Mouse (Mus musculus) liver, embryonic 15.5 days (tissue): Measurements from ENCODE around the gene Xylt1. TPM values are rescaled to one million over a fixed set of nuclear protein-coding genes. Genes with fewer than 3 reads are reported as not detected.

Source experiments
- ATAC-seq: fragments of 200-750 bp; cut with Nextera tagmentation; 2 replicates; pipeline ENCODE4 v1.8.0; 2017; ENCODE audit warnings: moderate number of reproducible peaks, mild to moderate bottlenecking, moderate library complexity; ENCODE audit not compliant: insufficient read depth
- H3K27ac ChIP-seq: fragments of 300-500 bp; sonication (generic); replicated peaks from 2 replicates; pipeline ENCODE4 v1.5.1; 2015; ENCODE audit warnings: mild to moderate bottlenecking, inconsistent platforms
- H3K27me3 ChIP-seq: fragments of 300-500 bp; sonication (generic); 2 replicates; pipeline ENCODE4 v1.6.1; 2015; ENCODE audit warnings: mild to moderate bottlenecking, inconsistent platforms
- H3K36me3 ChIP-seq: fragments of 300-500 bp; sonication (generic); replicated peaks from 2 replicates; pipeline ENCODE4 v1.6.1; 2015; ENCODE audit warnings: moderate library complexity, mild to moderate bottlenecking, inconsistent platforms
- H3K4me1 ChIP-seq: fragments of 300-500 bp; sonication (generic); replicated peaks from 2 replicates; pipeline ENCODE4 v1.6.1; 2015; ENCODE audit warnings: inconsistent platforms
- H3K4me2 ChIP-seq: fragments of 300-500 bp; sonication (generic); 2 replicates; pipeline ENCODE4 v1.6.1; 2015; ENCODE audit warnings: moderate library complexity, mild to moderate bottlenecking, inconsistent platforms
- H3K4me3 ChIP-seq: fragments of 300-500 bp; sonication (generic); replicated peaks from 2 replicates; pipeline ENCODE4 v1.5.1; 2015; ENCODE audit warnings: mild to moderate bottlenecking, inconsistent platforms
- H3K9ac ChIP-seq: fragments of 300-500 bp; sonication (generic); 2 replicates; pipeline ENCODE4 v1.6.1; 2015; ENCODE audit warnings: moderate library complexity, mild to moderate bottlenecking, inconsistent platforms
- H3K9me3 ChIP-seq: fragments of 300-500 bp; sonication (generic); replicated peaks from 2 replicates; pipeline ENCODE4 v1.6.1; 2016; ENCODE audit warnings: inconsistent platforms
- WGBS: fragments of 180-500 bp; shearing (Covaris S2); methylation state at CpG from one replicate; pipeline ENCODE4 v1.1.7; 2015; ENCODE audit warnings: mixed read lengths; ENCODE audit not compliant: insufficient replicate concordance; 5-methylcytosine and 5-hydroxymethylcytosine counted together
- polyA plus RNA-seq: library from polyadenylated mRNA; unstranded; fragments of >200 nt; fragmentation: Nextera tagmentation; extraction: Ambion mirVana; gene quantifications from 2 replicates; pipeline ENCODE4 v1.2.1, GENCODE M21; 2015

The Xylt1 gene
- polyA plus RNA-seq, 1 experiment from 2014 or later, result 0.24 TPM

DNA sequence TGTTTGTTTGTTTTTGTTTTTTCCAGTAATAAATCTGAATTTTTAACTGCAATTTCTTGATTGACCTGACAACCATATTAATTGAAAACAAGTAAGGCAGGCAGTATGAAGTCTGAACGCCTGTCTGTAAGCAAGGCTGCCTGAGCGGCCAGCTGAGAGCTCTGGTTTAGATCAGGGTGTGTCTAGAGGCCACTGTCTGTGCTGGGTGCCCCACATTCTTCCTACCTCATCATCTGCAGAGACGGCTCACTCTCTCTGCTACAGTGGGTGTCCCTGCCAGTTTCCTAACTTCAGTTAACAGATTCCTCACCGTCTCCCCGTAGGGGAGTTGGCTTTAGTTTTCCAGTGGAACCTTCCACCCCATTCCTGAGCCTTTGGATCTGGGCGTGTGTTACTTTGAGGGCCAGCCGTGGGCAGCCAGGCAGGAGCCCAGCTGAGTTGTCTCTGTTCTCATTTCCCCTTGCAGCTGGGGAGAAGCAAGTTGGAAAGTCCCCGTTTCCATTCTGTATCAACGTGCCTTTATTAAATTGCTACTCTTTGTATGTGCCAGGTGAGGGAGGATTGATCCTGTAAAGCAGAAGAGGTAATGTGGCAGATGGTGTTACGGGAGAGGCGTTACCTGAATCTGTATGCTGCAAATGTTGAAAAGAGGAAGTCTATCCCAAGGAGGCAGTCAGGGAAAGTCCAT, 187.0 kb downstream of the Xylt1 start:
- Histone ChIP-seq H3K27me3 (no peaks in the 10 kb centered on the region), H3K27ac (no peak overlapping the region), H3K9ac (no peak overlapping the region), H3K4me2 (no peak overlapping the region), H3K4me1 (no peaks in the 10 kb centered on the region), H3K9me3 (no peaks in the 10 kb centered on the region), H3K4me3 (no peak overlapping the region), H3K36me3 (no peaks in the 10 kb centered on the region)
- whole genome bisulfite sequencing, result 65% methylated on average over 11 of the region's 11 CpGs
- no peak for ATAC-seq

DNA sequence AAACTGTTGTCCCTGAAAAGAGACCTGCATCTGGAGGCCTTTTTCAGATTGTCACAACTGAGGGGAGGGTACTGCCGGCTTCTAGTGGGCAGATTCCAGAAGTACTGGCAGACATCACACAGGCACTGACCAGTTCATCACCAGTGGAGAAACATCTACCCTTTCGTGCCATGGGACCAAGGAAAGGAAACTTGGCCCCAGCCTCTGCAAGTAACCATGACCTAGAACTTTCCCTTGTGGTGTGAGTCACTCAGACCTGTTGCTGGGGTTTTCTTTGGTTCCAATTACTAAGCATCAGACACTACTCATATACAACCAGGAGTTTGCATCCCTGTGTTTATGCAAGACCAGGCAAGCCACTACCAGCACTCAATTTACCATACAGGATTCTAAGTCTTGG, 190.4 kb downstream of the Xylt1 start:
- H3K9ac ChIP-seq, result no peak overlapping the region
- H3K4me3 ChIP-seq, result no peak overlapping the region
- 60% methylated on average over 2 of the region's 2 CpGs for WGBS
- H3K4me2 ChIP-seq, result no peak overlapping the region
- H3K27me3 ChIP-seq, result no peaks in the 10 kb centered on the region
- no peak for ATAC-seq
- H3K27ac ChIP-seq, result no peak overlapping the region
- no peaks in the 10 kb centered on the region for H3K36me3 ChIP-seq
- no peaks in the 10 kb centered on the region for H3K9me3 ChIP-seq
- no peaks in the 10 kb centered on the region for H3K4me1 ChIP-seq

DNA sequence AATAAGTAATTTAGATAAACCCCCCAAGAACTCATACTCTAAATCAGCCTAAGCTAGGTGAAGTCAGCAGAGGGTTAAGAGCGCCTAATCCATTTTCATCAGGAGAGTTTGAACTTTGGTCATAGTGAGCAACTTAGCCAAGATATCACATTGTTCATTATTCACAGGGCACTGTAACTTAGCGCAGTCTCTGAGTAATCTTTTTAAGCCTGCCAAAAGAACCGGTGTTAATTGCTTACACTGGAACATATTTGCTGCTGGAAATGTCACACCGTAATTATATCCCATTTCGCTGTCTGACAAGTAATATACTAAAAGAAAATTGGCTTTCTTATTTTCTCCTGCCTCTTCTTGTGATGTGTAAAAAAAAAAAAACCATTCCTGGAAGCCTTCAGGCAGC, 190.9 kb downstream of the Xylt1 start:
- Histone ChIP-seq H3K9ac (no peak overlapping the region), H3K27me3 (no peaks in the 10 kb centered on the region), H3K4me2 (no peak overlapping the region), H3K27ac (no peak overlapping the region), H3K9me3 (no peaks in the 10 kb centered on the region), H3K4me1 (no peaks in the 10 kb centered on the region), H3K36me3 (no peaks in the 10 kb centered on the region), H3K4me3 (no peak overlapping the region)
- ATAC-seq, result no peak
- WGBS, result 72% methylated on average over 5 of the region's 5 CpGs

DNA sequence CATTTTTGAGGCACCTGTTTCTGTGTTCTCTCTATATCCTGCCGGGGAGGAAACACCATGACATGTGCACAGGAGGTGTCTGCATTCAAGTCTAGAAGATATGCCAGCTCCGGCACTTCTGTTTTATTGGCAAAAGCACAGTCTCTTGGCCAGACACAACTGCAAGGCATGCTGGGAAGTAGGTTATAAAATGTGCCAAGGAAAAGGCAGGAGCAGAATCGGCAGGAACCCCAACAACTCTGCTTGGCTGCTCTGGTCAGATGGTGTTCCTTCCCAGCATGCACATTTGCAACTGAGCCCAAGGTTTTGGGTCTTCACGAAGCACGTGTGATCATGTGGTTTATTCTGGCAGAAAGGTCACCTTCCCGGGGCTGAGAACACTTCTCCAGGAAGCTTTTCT, 192.4 kb downstream of the Xylt1 start:
- ATAC-seq, result no peak
- no peaks in the 10 kb centered on the region for H3K9me3 ChIP-seq
- H3K27ac ChIP-seq, result no peak overlapping the region
- no peak overlapping the region for H3K4me3 ChIP-seq
- H3K9ac ChIP-seq, result no peak overlapping the region
- no peaks in the 10 kb centered on the region for H3K36me3 ChIP-seq
- no peaks in the 10 kb centered on the region for H3K4me1 ChIP-seq
- no peak overlapping the region for H3K4me2 ChIP-seq
- no peaks in the 10 kb centered on the region for H3K27me3 ChIP-seq
- WGBS, result 58% methylated on average over 6 of the region's 6 CpGs

DNA sequence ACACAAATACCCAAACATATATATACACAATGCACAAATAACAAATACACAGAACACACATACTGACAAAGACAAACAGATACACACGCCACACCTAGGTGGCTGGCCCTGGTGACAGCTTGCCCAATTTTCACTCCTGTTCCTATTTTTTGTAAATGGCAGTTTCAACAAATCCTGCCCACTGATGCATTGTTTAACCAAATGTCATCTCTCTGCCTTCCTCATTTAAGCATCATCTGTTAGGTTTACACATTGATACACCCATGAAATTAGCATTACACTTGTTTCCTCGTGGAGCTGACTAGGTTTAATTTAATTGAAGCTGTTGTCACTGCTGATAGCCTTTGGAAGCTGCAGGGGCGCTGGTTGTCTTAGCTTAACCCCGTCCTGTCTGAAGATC, 194.6 kb downstream of the Xylt1 start:
- Histone ChIP-seq H3K4me3 (no peak overlapping the region), H3K27ac (no peak overlapping the region), H3K4me2 (no peak overlapping the region), H3K27me3 (no peaks in the 10 kb centered on the region), H3K4me1 (no peaks in the 10 kb centered on the region), H3K9me3 (no peaks in the 10 kb centered on the region), H3K36me3 (no peaks in the 10 kb centered on the region), H3K9ac (no peak overlapping the region)
- WGBS, result 42% methylated on average over 4 of the region's 4 CpGs
- ATAC-seq, result no peak

DNA sequence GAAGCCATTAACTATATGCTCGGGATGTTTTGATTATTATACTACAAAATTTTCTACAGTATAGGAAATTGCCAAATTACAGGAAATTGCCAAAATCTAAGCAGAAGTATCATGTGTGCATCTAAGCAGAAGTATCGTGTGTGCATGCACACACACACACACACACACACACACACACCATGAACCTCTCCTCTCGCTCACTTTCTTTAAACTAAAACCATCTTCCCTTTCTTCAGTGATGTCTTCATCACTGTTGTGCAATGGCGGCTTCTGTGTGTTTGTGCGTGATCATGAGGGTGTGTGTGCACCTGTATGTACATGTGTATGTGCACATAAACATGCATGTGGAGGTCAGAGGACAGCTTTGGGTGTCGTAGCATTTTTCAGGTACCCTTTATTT, 196.3 kb downstream of the Xylt1 start:
- Histone ChIP-seq H3K27me3 (no peaks in the 10 kb centered on the region), H3K36me3 (no peaks in the 10 kb centered on the region), H3K9ac (no peak overlapping the region), H3K4me3 (no peak overlapping the region), H3K4me2 (no peak overlapping the region), H3K4me1 (no peaks in the 10 kb centered on the region), H3K27ac (no peak overlapping the region), H3K9me3 (no peaks in the 10 kb centered on the region)
- 68% methylated on average over 6 of the region's 6 CpGs for WGBS
- no peak for ATAC-seq

DNA sequence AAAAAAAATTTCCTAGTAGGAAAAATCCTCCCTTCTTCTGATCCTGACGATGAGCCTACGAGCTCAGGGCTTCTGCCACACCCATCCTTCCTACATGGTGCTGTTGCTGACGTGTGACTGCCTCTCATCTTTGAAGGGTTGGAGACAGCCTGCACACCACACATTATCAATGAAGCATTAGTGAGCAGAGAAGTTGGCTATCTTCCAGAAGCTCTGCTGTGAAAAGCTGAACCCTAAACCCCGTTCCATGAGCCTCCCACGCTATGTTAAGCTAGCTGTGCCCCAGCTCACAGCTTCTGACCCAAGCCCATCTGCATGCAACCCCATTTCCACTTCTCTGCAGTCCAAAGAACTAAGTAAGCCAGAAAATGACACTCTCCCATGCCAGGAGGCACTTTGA, 204.4 kb downstream of the Xylt1 start:
- Histone ChIP-seq H3K27me3 (no peaks in the 10 kb centered on the region), H3K9me3 (no peaks in the 10 kb centered on the region), H3K27ac (no peak overlapping the region), H3K36me3 (no peaks in the 10 kb centered on the region), H3K4me3 (no peak overlapping the region), H3K4me1 (no peaks in the 10 kb centered on the region), H3K4me2 (no peak overlapping the region), H3K9ac (no peak overlapping the region)
- WGBS, result 51% methylated on average over 5 of the region's 5 CpGs
- no peak for ATAC-seq

DNA sequence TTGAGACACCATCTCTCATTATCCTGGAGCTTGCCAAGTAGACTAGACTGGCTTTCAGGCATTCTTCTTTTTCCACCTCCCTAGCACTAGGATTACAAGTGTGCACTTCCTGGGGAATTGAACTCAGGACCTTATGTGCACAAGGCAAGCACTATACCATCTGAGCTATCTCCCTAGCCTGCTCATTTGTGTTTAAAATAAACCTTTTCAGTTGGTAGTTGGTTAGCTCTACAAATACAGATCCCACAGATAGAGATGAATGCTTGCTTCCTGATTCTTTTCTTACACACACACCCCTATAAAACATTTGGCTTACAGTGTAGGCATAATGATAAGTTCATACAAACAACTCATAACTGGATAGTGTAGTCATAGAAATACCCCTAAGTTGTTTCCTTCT, 206.0 kb downstream of the Xylt1 start:
- Histone ChIP-seq H3K27me3 (no peaks in the 10 kb centered on the region), H3K4me2 (no peak overlapping the region), H3K9me3 (no peaks in the 10 kb centered on the region), H3K36me3 (no peaks in the 10 kb centered on the region), H3K9ac (no peak overlapping the region), H3K4me1 (no peaks in the 10 kb centered on the region), H3K27ac (no peak overlapping the region), H3K4me3 (no peak overlapping the region)
- ATAC-seq, result no peak

DNA sequence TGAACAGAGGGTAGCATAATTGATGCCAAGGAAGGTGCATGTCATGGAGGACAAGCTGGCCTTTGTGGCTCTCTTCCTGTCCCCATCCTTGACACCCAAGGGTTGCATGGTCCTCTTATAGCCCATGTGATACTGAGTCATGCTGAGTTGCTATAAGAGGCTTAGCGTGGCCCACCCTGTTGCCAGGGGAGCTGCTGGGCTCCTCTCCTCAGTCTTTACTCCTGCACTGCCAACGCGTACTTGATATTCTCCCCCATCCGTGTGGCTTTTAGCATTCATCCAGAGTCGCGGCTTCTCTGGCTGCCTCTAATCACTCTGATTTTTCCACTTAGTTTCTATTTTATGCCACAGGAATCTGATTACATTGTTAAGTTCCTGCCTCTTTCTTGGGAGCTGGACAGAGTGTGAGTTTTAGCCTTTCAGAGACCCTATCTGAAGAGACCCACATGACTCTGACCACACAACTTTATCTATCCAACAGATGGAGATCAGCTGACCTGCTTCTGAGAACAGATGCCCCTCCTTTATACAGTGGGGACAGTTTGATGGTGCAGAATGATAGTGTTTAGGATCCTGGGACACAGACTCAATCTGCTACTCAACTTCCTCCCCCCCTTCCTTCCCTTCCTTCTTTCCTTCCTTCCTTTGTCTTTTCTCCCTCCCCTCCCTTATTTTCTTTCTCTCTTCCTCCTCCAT, 206.6 kb downstream of the Xylt1 start:
- Histone ChIP-seq H3K36me3 (no peaks in the 10 kb centered on the region), H3K9ac (no peak overlapping the region), H3K4me2 (no peak overlapping the region), H3K4me3 (no peak overlapping the region), H3K4me1 (no peaks in the 10 kb centered on the region), H3K27ac (no peak overlapping the region), H3K9me3 (no peaks in the 10 kb centered on the region), H3K27me3 (no peaks in the 10 kb centered on the region)
- no peak for ATAC-seq
- 69% methylated on average over 6 of the region's 6 CpGs for WGBS

DNA sequence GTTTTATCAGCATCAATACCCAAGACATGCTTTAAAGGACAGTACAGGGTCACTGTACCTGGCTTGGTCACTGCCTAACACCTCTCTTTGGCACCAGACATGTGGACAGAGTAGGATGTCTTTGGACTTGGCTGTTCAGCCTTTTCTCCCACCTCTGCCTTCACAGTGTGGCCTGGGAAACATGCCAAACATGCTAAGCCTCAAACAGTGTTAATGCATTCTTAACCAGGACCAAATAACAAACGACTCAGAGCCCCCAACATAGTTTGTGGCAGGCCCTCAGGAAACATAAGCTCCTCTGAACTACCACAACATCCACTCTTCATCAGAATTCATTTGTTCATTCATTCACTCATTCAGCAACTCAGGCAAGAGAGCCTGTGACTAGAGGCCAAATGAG, 207.6 kb downstream of the Xylt1 start:
- no peak for ATAC-seq
- Histone ChIP-seq H3K36me3 (no peaks in the 10 kb centered on the region), H3K4me1 (no peaks in the 10 kb centered on the region), H3K4me3 (no peak overlapping the region), H3K27me3 (no peaks in the 10 kb centered on the region), H3K9ac (no peak overlapping the region), H3K9me3 (no peaks in the 10 kb centered on the region), H3K4me2 (no peak overlapping the region), H3K27ac (no peak overlapping the region)
- WGBS, result 32% methylated on average over 1 of the region's 1 CpGs

DNA sequence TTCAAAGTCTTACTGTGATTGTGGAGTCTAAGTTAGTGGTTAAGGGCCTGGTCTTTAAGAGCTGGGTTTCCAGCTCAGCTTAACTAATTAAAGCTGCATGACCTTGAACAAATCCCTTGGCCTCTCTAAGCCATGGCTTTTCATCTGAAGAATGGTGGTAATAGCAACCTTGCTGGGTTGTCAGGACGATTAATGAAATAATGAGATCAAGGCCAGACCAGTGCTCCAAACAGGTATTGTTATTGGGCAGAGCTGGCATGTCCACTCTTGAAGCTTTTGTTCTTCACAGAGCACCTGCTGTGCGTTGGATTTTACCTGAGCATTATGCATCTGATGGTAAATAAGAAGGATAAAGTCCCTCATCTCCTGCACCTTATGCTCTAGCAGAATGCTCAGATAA, 208.6 kb downstream of the Xylt1 start:
- Histone ChIP-seq H3K4me1 (no peaks in the 10 kb centered on the region), H3K27me3 (no peaks in the 10 kb centered on the region), H3K9me3 (no peaks in the 10 kb centered on the region), H3K27ac (no peak overlapping the region), H3K4me3 (no peak overlapping the region), H3K36me3 (no peaks in the 10 kb centered on the region), H3K4me2 (no peak overlapping the region), H3K9ac (no peak overlapping the region)
- WGBS, result 58% methylated on average over 2 of the region's 2 CpGs
- no peak for ATAC-seq

DNA sequence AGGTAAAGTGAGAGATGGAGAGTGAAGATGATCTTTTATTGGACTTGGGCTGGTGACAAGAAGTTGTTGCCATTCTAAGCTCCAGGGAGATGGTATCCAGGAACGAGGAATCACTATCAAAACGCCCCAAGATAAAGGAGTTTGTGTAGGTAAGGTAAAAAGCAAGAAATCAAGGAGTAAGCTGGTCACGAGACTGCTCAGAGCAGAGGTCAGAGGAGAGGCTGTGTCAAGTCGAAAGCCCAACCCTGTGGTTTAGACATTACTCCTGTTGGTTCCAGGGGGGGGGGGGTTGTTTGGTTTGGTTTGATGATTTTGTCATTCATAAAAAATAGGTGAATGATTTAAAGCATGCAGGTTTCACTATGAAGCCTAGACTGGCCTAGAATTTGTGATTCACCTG, 209.0 kb downstream of the Xylt1 start:
- Histone ChIP-seq H3K4me2 (no peak overlapping the region), H3K4me3 (no peak overlapping the region), H3K4me1 (no peaks in the 10 kb centered on the region), H3K36me3 (no peaks in the 10 kb centered on the region), H3K9ac (no peak overlapping the region), H3K27me3 (no peaks in the 10 kb centered on the region), H3K27ac (no peak overlapping the region), H3K9me3 (no peaks in the 10 kb centered on the region)
- ATAC-seq, result no peak
- 42% methylated on average over 4 of the region's 4 CpGs for WGBS
